Mouse (Mus musculus): ENCODE measurements around the gene Parp4. TPM values are rescaled to one million over a fixed set of nuclear protein-coding genes. Genes with fewer than 3 reads are reported as not detected.

The Parp4 gene
- 1 to 10 TPM; 1.6 to 9.9 TPM for polyA plus RNA-seq (2012; fragmentation: generic; extraction: Trizol)

GRCm38 (mm10) chr14:56575416-56575815, at the start of gene Parp4, which contains the start of gene Cenpj:
Gene Parp4, plus strand, starts transcription at chr14:56575619.
Gene Cenpj, minus strand, starts transcription at chr14:56575425.

GRCm38 (mm10) chr14:56667969-56668802, 92.8 kb downstream of the Parp4 start, which contains the start of gene Mphosph8:
Gene Mphosph8, plus strand, starts transcription at chr14:56668248.

Other genes starting within 250 kb of the Parp4 start
- gene Atp12a, start 210.6 kb upstream of the Parp4 start, polyA plus RNA-seq (2012; fragmentation: generic; extraction: Trizol), result not detected
- gene Rnf17, start 173.0 kb upstream of the Parp4 start, polyA plus RNA-seq (2012; fragmentation: generic; extraction: Trizol), result not detected
- 1 to 10 TPM in 1 of 2 experiments, under 1 TPM in 1; 0.09 to 2.1 TPM for gene Cenpj, start 194 bp upstream of the Parp4 start, polyA plus RNA-seq (2012; fragmentation: generic; extraction: Trizol)
- 1 to 10 TPM; 1.5 to 4.7 TPM for gene Mphosph8, start 92.6 kb downstream of the Parp4 start, polyA plus RNA-seq (2012; fragmentation: generic; extraction: Trizol)
- 10 to 100 TPM in 1 of 2 experiments, 1 to 10 TPM in 1; 1.3 to 11.0 TPM for gene Pspc1, start 202.7 kb downstream of the Parp4 start, polyA plus RNA-seq (2012; fragmentation: generic; extraction: Trizol)
- 1 to 10 TPM in 1 of 2 experiments, under 1 TPM in 1; 0.16 to 3.2 TPM for gene Zmym5, start 236.1 kb downstream of the Parp4 start, polyA plus RNA-seq (2012; fragmentation: generic; extraction: Trizol)

Measured in C3H10T1/2 (cell line).